Mouse (Mus musculus) urinary bladder, postnatal 25 days (tissue): ENCODE measurements around the gene Hsdl1.

Experiments
- DNase-seq: peaks from one replicate; pipeline ENCODE4 v3.0.0; 2022; ENCODE audit warnings: low spot score

Hsdl1 gene

GRCm38 (mm10) chr8:119579096-119579495 lies 4.1 kb upstream of the Hsdl1 start:
- no peak for DNase-seq

- DNase-seq = no peak
Observed at GRCm38 (mm10) chr8:119575366-119575726, 363 bp upstream of the Hsdl1 start.

GRCm38 (mm10) chr8:119572411-119572810 lies 2.6 kb downstream of the Hsdl1 start:
- no peak for DNase-seq

GRCm38 (mm10) chr8:119571135-119571534 lies 3.8 kb downstream of the Hsdl1 start:
- no peak for DNase-seq

GRCm38 (mm10) chr8:119569881-119570280 lies 5.1 kb downstream of the Hsdl1 start:
- no peak for DNase-seq

GRCm38 (mm10) chr8:119568951-119569350 lies 6.0 kb downstream of the Hsdl1 start:
- no peak for DNase-seq

- no peak for DNase-seq
Observed at GRCm38 (mm10) chr8:119568251-119568650, 6.7 kb downstream of the Hsdl1 start.

GRCm38 (mm10) chr8:119566367-119566766 lies 8.6 kb downstream of the Hsdl1 start:
- no peak for DNase-seq

GRCm38 (mm10) chr8:119563849-119564251 lies 11.1 kb downstream of the Hsdl1 start:
- DNase-seq = no peak

GRCm38 (mm10) chr8:119559402-119559720 lies 15.6 kb downstream of the Hsdl1 start:
- no peak for DNase-seq

- DNase-seq = peak; percentile 99
Observed at GRCm38 (mm10) chr8:119558603-119559401, 16.2 kb downstream of the Hsdl1 start, which contains the start of gene Mbtps1. Mbtps1 (minus strand) TSS chr8:119558735.

- DNase-seq = no peak
Observed at GRCm38 (mm10) chr8:119557821-119558602, 17.0 kb downstream of the Hsdl1 start.

GRCm38 (mm10) chr8:119557132-119557531 lies 17.9 kb downstream of the Hsdl1 start:
- DNase-seq = no peak

GRCm38 (mm10) chr8:119555861-119556260 lies 19.1 kb downstream of the Hsdl1 start:
- DNase-seq = no peak

- no peak for DNase-seq
Observed at GRCm38 (mm10) chr8:119552967-119553366, 22.0 kb downstream of the Hsdl1 start.

- DNase-seq = no peak
Observed at GRCm38 (mm10) chr8:119548560-119549113, 26.3 kb downstream of the Hsdl1 start.

- no peak for DNase-seq
Observed at GRCm38 (mm10) chr8:119547019-119547691, 27.8 kb downstream of the Hsdl1 start.

- no peak for DNase-seq
Observed at GRCm38 (mm10) chr8:119545791-119546190, 29.2 kb downstream of the Hsdl1 start.

GRCm38 (mm10) chr8:119545180-119545579 lies 29.8 kb downstream of the Hsdl1 start:
- DNase-seq = no peak

- no peak for DNase-seq
Observed at GRCm38 (mm10) chr8:119544606-119545005, 30.4 kb downstream of the Hsdl1 start.

- no peak for DNase-seq
Observed at GRCm38 (mm10) chr8:119531973-119532372, 43.0 kb downstream of the Hsdl1 start.

- no peak for DNase-seq
Observed at GRCm38 (mm10) chr8:119531397-119531796, 43.6 kb downstream of the Hsdl1 start.
